Mouse (Mus musculus): ENCODE data around the gene Akr1d1. TPM values are rescaled to one million over a fixed set of nuclear protein-coding genes. Genes with fewer than 3 reads are reported as not detected.

Gene Akr1d1
- polyA plus RNA-seq, 1 experiment from 2014 or later: not detected

Other genes with a start within 250 kb of the Akr1d1 start
- 0.51 and 0.63 TPM in 2 replicates for gene Dgki, start 230.0 kb upstream of the Akr1d1 start, polyA plus RNA-seq (2015; fragmentation: Nextera tagmentation; extraction: Ambion mirVana)
- gene Creb3l2, start 88.0 kb upstream of the Akr1d1 start, polyA plus RNA-seq (2015; fragmentation: Nextera tagmentation; extraction: Ambion mirVana): 29.9 and 30.1 TPM in 2 replicates

Data from heart, embryonic 13.5 days (tissue).